8 mouse cellular contexts compared by ENCODE assay signal in the genomic region with DNA sequence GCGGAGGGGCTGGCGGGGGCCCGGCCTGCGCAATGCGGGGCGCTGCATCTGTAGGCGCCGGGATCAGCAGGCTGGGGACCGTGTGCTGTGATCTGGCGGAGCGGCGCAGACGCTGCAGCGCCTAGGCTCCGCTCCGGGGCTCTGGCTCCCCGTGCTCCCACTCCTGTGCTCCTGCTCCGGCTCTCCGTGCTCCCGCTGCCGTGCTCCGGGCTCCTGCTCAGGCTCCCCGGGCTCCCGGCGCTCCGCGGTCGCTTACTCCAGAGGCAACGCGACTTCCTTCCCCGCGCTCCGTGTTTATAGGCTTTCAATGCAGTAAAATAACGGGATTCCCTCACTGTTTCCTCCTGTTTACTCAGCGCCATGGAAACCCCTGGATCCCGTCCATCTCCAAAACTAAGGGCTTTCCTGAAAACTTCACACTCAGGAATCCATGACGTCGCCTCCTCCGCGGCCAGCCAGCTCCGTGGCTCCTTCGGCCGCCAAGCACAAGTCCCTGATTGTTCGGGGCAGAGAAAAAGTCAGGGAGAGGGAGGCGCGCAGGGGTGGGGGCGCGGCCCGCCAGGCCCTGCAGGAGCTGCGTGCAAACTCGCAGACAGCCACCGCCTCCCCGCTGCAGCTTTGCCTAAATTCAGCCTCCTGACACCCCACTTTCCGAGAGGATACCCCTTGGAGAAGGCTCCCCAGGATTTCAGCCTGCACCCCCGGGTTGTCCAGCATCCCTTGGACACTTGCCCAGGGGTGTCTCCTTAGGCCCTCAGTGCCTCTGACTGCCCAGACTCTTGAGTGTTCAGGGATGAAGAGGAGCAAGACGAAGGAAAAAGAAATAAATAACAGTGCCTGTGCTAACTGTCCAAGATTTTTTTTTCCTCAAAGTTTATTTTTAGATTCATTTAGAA. TPM values are rescaled to one million over a fixed set of nuclear protein-coding genes. Genes with fewer than 3 reads are reported as not detected.
A peak's percentile ranks its signal among the peaks of the same experiment; 100 is the strongest.
DNase-seq lines count a peak whose midpoint lies in the region; ATAC-seq lines count a peak whose summit lies in the region.

TSS of gene Nfatc2 (minus strand) at position 167 of the 896 bp plus-strand sequence.

- 1% methylated on average over 53 of the region's 56 CpGs for WGBS in hindbrain, embryonic 11.5 days
- 1% methylated on average over 55 of the region's 56 CpGs for WGBS in lung, embryonic 15.5 days

- H3K27me3 ChIP-seq in hindbrain, embryonic 11.5 days (ENCODE audit: control insufficient read depth, insufficient read depth, low read length): peaks cover 35% of the 10 kb centered on the region
- peaks cover 56% of the 10 kb centered on the region for H3K27me3 ChIP-seq in lung, embryonic 15.5 days

- H3K9me3 ChIP-seq in hindbrain, embryonic 11.5 days (ENCODE audit: control insufficient read depth, low read length): no peaks in the 10 kb centered on the region
- no peaks in the 10 kb centered on the region for H3K9me3 ChIP-seq in lung, embryonic 15.5 days

- peak within 1 kb of the TSS; percentile 56 for H3K4me3 ChIP-seq in hindbrain, embryonic 11.5 days (ENCODE audit: low read depth, low read length)
- peak within 1 kb of the TSS; percentile 44 for H3K4me3 ChIP-seq in lung, embryonic 15.5 days

- H3K4me2 ChIP-seq in hindbrain, embryonic 11.5 days (replicated peaks; ENCODE audit: low read depth, low read length): peak within 1 kb of the TSS; percentile 89
- H3K4me2 ChIP-seq in lung, embryonic 15.5 days: peak within 1 kb of the TSS; percentile 92

- peak; percentile 75 for ATAC-seq in hindbrain, embryonic 11.5 days (ENCODE audit: low FRiP score)
- ATAC-seq in lung, embryonic 15.5 days (ENCODE audit: borderline replicate concordance, extremely low read depth, low FRiP score, low TSS enrichment): peak; percentile 76

- no peaks in the 10 kb centered on the region; the same call in 1 of the 2 replicates for H3K4me1 ChIP-seq in hindbrain, embryonic 11.5 days (replicated peaks; ENCODE audit: control insufficient read depth, insufficient read depth, low read length)
- peaks cover 37% of the 10 kb centered on the region for H3K4me1 ChIP-seq in lung, embryonic 15.5 days

- peak; percentile 97 for DNase-seq in Muller cell, postnatal 12 days (ENCODE audit: inconsistent ontology term)
- DNase-seq in cerebellum, adult 9-10 months: peak; percentile 54
- DNase-seq in frontal cortex, postnatal 10 days (ENCODE audit: low spot score in 2 of 2): peak; percentile 75
- peak; percentile 81 for DNase-seq in hindbrain, embryonic 11.5 days (ENCODE audit: low spot score)
- peak; percentile 63 for DNase-seq in layer of hippocampus, adult 9-11 months
- peak; percentile 70 for DNase-seq in retina, embryonic 14.5 days (ENCODE audit: low spot score)
- DNase-seq in thymus, postnatal 25 days: no peak

- H3K9ac ChIP-seq in hindbrain, embryonic 11.5 days (ENCODE audit: low read depth, low read length): peak within 1 kb of the TSS; percentile 58
- H3K9ac ChIP-seq in lung, embryonic 15.5 days: peak within 1 kb of the TSS; percentile 38

- H3K27ac ChIP-seq in hindbrain, embryonic 11.5 days (ENCODE audit: low read depth, low read length): no peak within 1 kb of the TSS
- peak within 1 kb of the TSS; percentile 47; the same call in 1 of the 2 replicates for H3K27ac ChIP-seq in lung, embryonic 15.5 days

- no peaks in the 10 kb centered on the region for H3K36me3 ChIP-seq in hindbrain, embryonic 11.5 days (ENCODE audit: control insufficient read depth, insufficient read depth, low read length)
- no peaks in the 10 kb centered on the region for H3K36me3 ChIP-seq in lung, embryonic 15.5 days

RNA-seq across cellular contexts. Expression of gene Nfatc2, which starts in this region (rescaled TPM):
- 0.25 and 0.82 TPM in 2 replicates for polyA plus RNA-seq in hindbrain, embryonic 11.5 days (2014; fragmentation: Nextera tagmentation; extraction: Ambion mirVana)
- 1.2 and 1.8 TPM in 2 replicates for polyA plus RNA-seq in lung, embryonic 15.5 days (2015; fragmentation: Nextera tagmentation; extraction: Ambion mirVana)

Comparison
In these comparisons a context has a peak if more than half of its experiments do, and no peak if none do; other contexts are left out.
1. Peak in DNase-seq, ATAC-seq, H3K4me3 ChIP-seq, H3K9ac ChIP-seq and H3K4me2 ChIP-seq in hindbrain, embryonic 11.5 days; RNA of the gene not detected or under 1 TPM.